8 mouse cellular contexts compared by ENCODE assay signal in the genomic region with DNA sequence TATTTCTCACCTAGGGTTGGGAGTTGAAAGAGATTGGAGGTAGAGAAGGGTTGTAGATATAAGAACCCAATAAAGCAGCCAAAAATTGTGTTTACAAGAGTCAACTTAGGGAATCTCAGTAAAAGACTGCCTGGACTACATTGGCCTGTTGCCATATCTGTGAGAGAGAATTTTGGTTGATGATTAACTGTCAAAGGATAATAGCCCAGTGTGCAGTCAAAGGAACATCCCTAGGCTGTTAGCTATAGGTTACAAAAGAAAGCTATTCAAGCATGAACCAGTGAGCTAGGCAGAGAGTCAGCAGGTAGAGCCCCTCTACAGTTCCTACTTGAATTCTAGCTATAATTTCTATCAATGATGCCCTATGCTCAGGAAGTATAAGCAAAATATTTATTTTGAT.
"Had no signal": no experiment of that assay in that cellular context is flagged by ENCODE, and none has a peak within 500 bp of the region (broad histone marks: within the 10 kb centered on the region; RNA-seq: fewer than 3 reads in every experiment).

No protein-coding gene starts in this region.

- H3K27ac ChIP-seq: hindbrain, embryonic 15.5 days; left cerebral cortex, adult 2 months; limb, embryonic 10.5 days; liver, embryonic 12.5 days; midbrain, embryonic 13.5 days had no signal

- H3K9ac ChIP-seq: hindbrain, embryonic 15.5 days; liver, embryonic 12.5 days; midbrain, embryonic 13.5 days had no signal

- H3K27me3 ChIP-seq: hindbrain, embryonic 15.5 days; liver, embryonic 12.5 days; midbrain, embryonic 13.5 days had no signal

- H3K4me1 ChIP-seq: hindbrain, embryonic 15.5 days; limb, embryonic 10.5 days; liver, embryonic 12.5 days; midbrain, embryonic 13.5 days had no signal

- H3K36me3 ChIP-seq: hindbrain, embryonic 15.5 days; limb, embryonic 10.5 days; liver, embryonic 12.5 days; midbrain, embryonic 13.5 days had no signal

- H3K4me2 ChIP-seq: hindbrain, embryonic 15.5 days; liver, embryonic 12.5 days; midbrain, embryonic 13.5 days had no signal

- H3K4me3 ChIP-seq: hindbrain, embryonic 15.5 days; left cerebral cortex, adult 2 months; limb, embryonic 10.5 days; liver, embryonic 12.5 days; midbrain, embryonic 13.5 days had no signal

- ATAC-seq: liver, embryonic 12.5 days; midbrain, embryonic 13.5 days had no signal

- H3K9me3 ChIP-seq: hindbrain, embryonic 15.5 days; limb, embryonic 10.5 days; liver, embryonic 12.5 days; midbrain, embryonic 13.5 days had no signal

- DNase-seq: lung, postnatal 36 days; right cerebral cortex, adult 18-20 months; right cerebral cortex, postnatal 25 days had no signal
